Mouse (Mus musculus) liver, adult 2 months (tissue): ENCODE data around the gene Grin2d. TPM values are rescaled to one million over a fixed set of nuclear protein-coding genes. Genes with fewer than 3 reads are reported as not detected.

Source experiments
- DNase-seq: peaks from one replicate; pipeline ENCODE4 v3.0.0-alpha.2; 2011; ENCODE audit warnings: low read depth, low spot score; ENCODE audit errors: extremely low read depth
- H3K27ac ChIP-seq: fragments of 200-500 bp; replicated peaks from 2 replicates; pipeline ENCODE4 v1.5.1; 2012; ENCODE audit warnings: low read depth, mild to moderate bottlenecking, control low read depth, inconsistent platforms, low read length; ENCODE audit not compliant: insufficient read depth
- H3K27me3 ChIP-seq: fragments of 200-500 bp; 2 replicates; pipeline ENCODE4 v1.6.1; 2012; ENCODE audit warnings: mild to moderate bottlenecking, moderate library complexity, low read length, inconsistent platforms; ENCODE audit not compliant: control insufficient read depth, insufficient read depth
- H3K36me3 ChIP-seq: fragments of 200-500 bp; 2 replicates; pipeline ENCODE4 v1.6.1; 2012; ENCODE audit warnings: low read length, inconsistent platforms; ENCODE audit not compliant: control insufficient read depth, insufficient read depth
- H3K4me1 ChIP-seq: fragments of 200-500 bp; 2 replicates; pipeline ENCODE4 v1.6.1; 2011; ENCODE audit warnings: low read length; ENCODE audit not compliant: control insufficient read depth, insufficient read depth
- H3K4me3 ChIP-seq: fragments of 200-500 bp; 2 replicates; pipeline ENCODE4 v1.5.1; 2011; ENCODE audit warnings: low read depth, mild to moderate bottlenecking, control low read depth, low read length, moderate library complexity; ENCODE audit not compliant: insufficient read depth
- H3K79me2 ChIP-seq: fragments of 200-500 bp; 2 replicates; pipeline ENCODE4 v1.6.1; 2012; ENCODE audit warnings: inconsistent platforms, mild to moderate bottlenecking, low read length, moderate library complexity; ENCODE audit not compliant: control insufficient read depth, insufficient read depth
- H3K9ac ChIP-seq: fragments of 200-500 bp; 2 replicates; pipeline ENCODE4 v1.6.1; 2012; ENCODE audit warnings: low read depth, mild to moderate bottlenecking, control low read depth, inconsistent platforms, low read length
- CTCF ChIP-seq: fragments of 200-500 bp; IDR thresholded peaks from 2 replicates; pipeline ENCODE4 v1.5.1; 2011; ENCODE audit warnings: low read depth, low read length, control low read depth
- POLR2A ChIP-seq: fragments of 200-500 bp; IDR thresholded peaks from 2 replicates; pipeline ENCODE4 v1.6.1; 2011; ENCODE audit warnings: low read length, control low read depth; ENCODE audit not compliant: insufficient read depth; ENCODE audit errors: extremely low read depth
- WGBS: fragments of 180-500 bp; shearing (Covaris S2); methylation state at CpG from one replicate; pipeline ENCODE4 v1.1.7; 2018; 5-methylcytosine and 5-hydroxymethylcytosine counted together
- polyA plus RNA-seq: library from polyadenylated mRNA; depleted of rRNA; stranded (reverse); fragments of >200 nt; gene quantifications from 2 replicates; pipeline ENCODE4 v1.2.3, GENCODE M21; 2012
- total RNA-seq: library from RNA; depleted of rRNA; stranded (reverse); fragments of >200 nt; gene quantifications from 2 replicates; pipeline ENCODE4 v1.2.3, GENCODE M21; 2014

Grin2d gene
- total and polyA plus RNA-seq, 2 experiments, result under 0.01 to 0.20 TPM

- Histone ChIP-seq H3K36me3 (no peaks in the 10 kb centered on the region), H3K27me3 (0 out of 2 replicates have a peak, but pooled peaks cover 3% of the 10 kb centered on the region), H3K79me2 (no peaks in the 10 kb centered on the region), H3K4me3 (no peak overlapping the region), H3K4me1 (no peaks in the 10 kb centered on the region), H3K9ac (no peak overlapping the region), H3K27ac (no peak overlapping the region)
- no peak for DNase-seq
- WGBS, result 80% methylated on average over 17 of the region's 17 CpGs
- TF ChIP-seq POLR2A (no peak), CTCF (no peak)
Observed at GRCm38 (mm10) chr7:45791756-45792490, 86.3 kb downstream of the Grin2d start.

- Histone ChIP-seq H3K9ac (no peak overlapping the region), H3K27me3 (peaks cover 8% of the 10 kb centered on the region), H3K4me1 (no peaks in the 10 kb centered on the region), H3K36me3 (no peaks in the 10 kb centered on the region), H3K27ac (no peak overlapping the region), H3K4me3 (no peak overlapping the region), H3K79me2 (no peaks in the 10 kb centered on the region)
- DNase-seq, result no peak
- WGBS, result 51% methylated on average over 6 of the region's 6 CpGs
- TF ChIP-seq POLR2A, result no peak
- TF ChIP-seq CTCF, result no peak
Observed at GRCm38 (mm10) chr7:45790721-45791120, 87.5 kb downstream of the Grin2d start.

GRCm38 (mm10) chr7:45787642-45788041 lies 90.5 kb downstream of the Grin2d start:
- no peak overlapping the region for H3K4me3 ChIP-seq
- TF ChIP-seq CTCF, result no peak
- TF ChIP-seq POLR2A, result no peak
- H3K36me3 ChIP-seq, result no peaks in the 10 kb centered on the region
- H3K27ac ChIP-seq, result no peak overlapping the region
- no peaks in the 10 kb centered on the region for H3K79me2 ChIP-seq
- WGBS, result 83% methylated on average over 22 of the region's 22 CpGs
- no peak for DNase-seq
- peaks cover 15% of the 10 kb centered on the region for H3K27me3 ChIP-seq
- peaks cover 4% of the 10 kb centered on the region for H3K4me1 ChIP-seq
- no peak overlapping the region for H3K9ac ChIP-seq

- Histone ChIP-seq H3K4me3 (no peak overlapping the region), H3K9ac (no peak overlapping the region), H3K4me1 (peaks cover 4% of the 10 kb centered on the region), H3K27ac (no peak overlapping the region), H3K27me3 (peaks cover 15% of the 10 kb centered on the region), H3K79me2 (no peaks in the 10 kb centered on the region), H3K36me3 (no peaks in the 10 kb centered on the region)
- TF ChIP-seq POLR2A (no peak), CTCF (no peak)
- no peak for DNase-seq
- 18% methylated on average over 17 of the region's 17 CpGs for WGBS
Observed at GRCm38 (mm10) chr7:45786661-45787413, 91.3 kb downstream of the Grin2d start.

- no peak overlapping the region for H3K4me3 ChIP-seq
Observed at GRCm38 (mm10) chr7:45786136-45786578, 92.0 kb downstream of the Grin2d start.

More at GRCm38 (mm10) chr7:45786136-45786578, 92.0 kb downstream of the Grin2d start:
- H3K36me3 ChIP-seq, result no peaks in the 10 kb centered on the region
- H3K9ac ChIP-seq, result no peak overlapping the region
- WGBS, result 11% methylated on average over 14 of the region's 14 CpGs
- no peak for DNase-seq
- H3K27me3 ChIP-seq, result peaks cover 15% of the 10 kb centered on the region
- TF ChIP-seq POLR2A (no peak), CTCF (no peak)
- H3K4me1 ChIP-seq, result peaks cover 4% of the 10 kb centered on the region
- H3K27ac ChIP-seq, result no peak overlapping the region
- no peaks in the 10 kb centered on the region for H3K79me2 ChIP-seq
